Mouse (Mus musculus) spleen, adult 2 months (tissue): ENCODE results near the gene Steap4. TPM values are rescaled to one million over a fixed set of nuclear protein-coding genes. Genes with fewer than 3 reads are reported as not detected.

Source experiments
- DNase-seq, 2 experiments: peaks; one replicate each; pipeline versions ENCODE4 v3.0.0 to v3.0.0-alpha.2; 2012 to 2021; ENCODE audit warnings: low spot score in 2 of 2, low read depth in 1 of 2
- H3K27ac ChIP-seq: fragments of 200-500 bp; 2 replicates; pipeline ENCODE4 v1.5.1; 2012; ENCODE audit warnings: low read length, inconsistent platforms; ENCODE audit not compliant: insufficient read depth
- H3K27me3 ChIP-seq: fragments of 200-500 bp; 2 replicates; pipeline ENCODE4 v1.6.1; 2012; ENCODE audit warnings: mild to moderate bottlenecking, moderate library complexity, low read length, inconsistent platforms; ENCODE audit not compliant: control insufficient read depth, insufficient read depth
- H3K36me3 ChIP-seq: fragments of 200-500 bp; 2 replicates; pipeline ENCODE4 v1.6.1; 2012; ENCODE audit warnings: mild to moderate bottlenecking, low read length, inconsistent platforms; ENCODE audit not compliant: control insufficient read depth, insufficient read depth
- H3K4me1 ChIP-seq: fragments of 200-500 bp; 2 replicates; pipeline ENCODE4 v1.6.1; 2011; ENCODE audit warnings: inconsistent platforms; ENCODE audit not compliant: control insufficient read depth, insufficient read depth, insufficient read length
- H3K4me3 ChIP-seq: fragments of 200-500 bp; 2 replicates; pipeline ENCODE4 v1.5.1; 2011; ENCODE audit warnings: mild to moderate bottlenecking, inconsistent platforms; ENCODE audit not compliant: insufficient read depth, insufficient read length; ENCODE audit errors: extremely low read depth
- CTCF ChIP-seq: fragments of 200-500 bp; IDR thresholded peaks from 2 replicates; pipeline ENCODE4 v1.5.1; 2011; ENCODE audit warnings: mild to moderate bottlenecking, inconsistent platforms; ENCODE audit not compliant: insufficient read depth, insufficient read length, insufficient replicate concordance; ENCODE audit errors: extremely low read depth
- POLR2A ChIP-seq: fragments of 200-500 bp; IDR thresholded peaks from 2 replicates; pipeline ENCODE4 v1.6.1; 2011; ENCODE audit warnings: low read depth, low read length, inconsistent platforms
- WGBS: fragments of 180-500 bp; shearing (Covaris S2); methylation state at CpG from one replicate; pipeline ENCODE4 v1.1.7; 2018; 5-methylcytosine and 5-hydroxymethylcytosine counted together
- polyA plus RNA-seq: library from polyadenylated mRNA; depleted of rRNA; stranded (reverse); fragments of >200 nt; gene quantifications from 2 replicates; pipeline ENCODE4 v1.2.3, GENCODE M21; 2012; rRNA removed

The Steap4 gene
- 1.1 and 1.3 TPM in 2 replicates for polyA plus RNA-seq

DNA sequence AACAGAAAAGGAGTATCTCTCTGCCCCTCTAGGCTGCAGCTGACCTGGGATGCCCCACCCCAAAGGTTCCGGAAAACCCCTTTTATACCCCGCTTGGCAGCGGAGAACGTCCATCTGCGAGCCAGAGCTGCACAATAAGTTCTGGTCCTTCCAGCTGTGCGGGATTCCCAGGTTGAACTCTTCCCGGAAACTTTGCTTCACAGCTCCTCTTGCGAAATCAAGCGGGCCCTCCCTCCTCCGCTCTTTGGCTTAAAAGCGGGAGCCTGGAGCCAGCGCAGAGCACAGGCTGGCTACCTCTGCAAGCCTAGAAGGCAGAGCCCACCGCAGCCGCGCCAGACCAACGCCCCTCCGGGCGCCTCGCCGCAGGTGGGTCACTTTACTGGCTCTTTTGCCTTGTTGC is at the start of gene Steap4:
Gene Steap4, plus strand, starts transcription at position 282 of the 400 bp plus-strand sequence.
- H3K27me3 ChIP-seq, result no peaks in the 10 kb centered on the region
- peaks cover 3% of the 10 kb centered on the region; the same call in 1 of the 2 replicates for H3K4me1 ChIP-seq
- peak within 1 kb of the TSS; percentile 35; the same call in 1 of the 2 replicates for H3K4me3 ChIP-seq
- WGBS, result 19% methylated on average over 20 of the region's 20 CpGs
- H3K27ac ChIP-seq, result no peak within 1 kb of the TSS
- H3K36me3 ChIP-seq, result no peaks in the 10 kb centered on the region
- TF ChIP-seq POLR2A, result no peak
- peak in 1 of 2 experiments; percentile 7 for DNase-seq

DNA sequence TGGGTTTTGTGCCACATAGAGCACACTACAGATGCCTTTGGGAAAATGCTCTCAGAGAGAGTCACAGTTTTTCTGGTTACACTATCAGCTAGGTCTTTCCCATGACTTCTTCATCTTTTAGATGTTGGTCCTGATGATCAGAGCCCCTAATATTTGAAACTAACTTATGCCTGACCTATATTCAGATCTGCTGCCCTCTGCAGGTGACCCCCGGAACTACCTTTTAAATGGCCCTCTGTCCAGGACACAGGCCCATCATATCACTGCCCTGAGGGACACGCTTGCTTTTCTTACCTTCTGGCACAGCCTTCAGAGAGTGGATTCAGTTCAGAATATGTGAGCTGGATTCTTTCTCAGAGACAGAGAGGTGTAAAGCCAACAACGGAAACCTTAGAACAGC is 48.3 kb upstream of the Steap4 start:
- WGBS, result 70% methylated on average over 3 of the region's 3 CpGs
- H3K27ac ChIP-seq, result no peak overlapping the region

DNA sequence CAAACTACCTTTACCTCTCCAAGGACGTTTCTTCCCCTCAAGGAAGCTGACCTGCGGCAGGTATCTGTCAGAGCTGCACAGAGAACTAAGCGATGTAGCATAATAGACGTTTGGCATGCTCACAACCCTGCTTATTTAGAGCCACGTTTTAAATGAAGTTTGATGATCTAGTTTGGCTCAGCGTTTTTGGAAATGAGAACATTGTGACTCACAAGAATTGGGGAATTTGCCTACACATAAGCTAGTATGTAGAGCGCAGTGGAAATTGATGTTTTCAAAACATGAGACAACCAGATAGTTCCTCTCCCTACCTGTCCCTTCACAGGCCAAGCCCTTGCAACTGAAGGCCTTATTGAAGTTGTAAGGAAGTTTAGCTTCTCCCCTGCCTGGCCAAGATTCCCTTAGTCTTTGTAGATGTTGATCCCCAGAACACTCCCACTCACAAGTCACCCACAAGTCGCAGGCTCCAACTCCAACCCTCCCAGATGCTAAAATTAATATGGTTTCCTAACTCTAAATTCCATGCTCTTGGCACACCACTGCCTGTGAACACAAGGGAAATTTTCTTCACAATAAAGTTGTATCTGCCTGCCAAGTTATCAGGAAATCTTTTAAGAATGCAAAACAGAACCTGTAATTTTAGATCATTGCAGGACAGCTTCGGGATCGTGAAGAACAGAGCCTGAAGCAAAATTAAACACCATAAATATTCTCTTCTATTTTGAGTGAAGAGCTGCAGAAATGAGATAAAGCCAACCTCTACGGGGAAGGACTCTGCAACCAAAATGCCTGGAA is 42.6 kb upstream of the Steap4 start:
- Histone ChIP-seq H3K4me3 (no peak overlapping the region), H3K27me3 (no peaks in the 10 kb centered on the region), H3K27ac (no peak overlapping the region), H3K4me1 (no peaks in the 10 kb centered on the region), H3K36me3 (no peaks in the 10 kb centered on the region)
- TF ChIP-seq POLR2A (no peak), CTCF (no peak)
- DNase-seq, result no peak
- WGBS, result 83% methylated on average over 11 of the region's 11 CpGs

More for the DNA sequence above, 48.3 kb upstream of the Steap4 start:
- Histone ChIP-seq H3K4me1 (no peaks in the 10 kb centered on the region), H3K4me3 (no peak overlapping the region), H3K36me3 (no peaks in the 10 kb centered on the region), H3K27me3 (no peaks in the 10 kb centered on the region)
- no peak for TF ChIP-seq POLR2A
- TF ChIP-seq CTCF, result no peak
- no peak for DNase-seq

DNA sequence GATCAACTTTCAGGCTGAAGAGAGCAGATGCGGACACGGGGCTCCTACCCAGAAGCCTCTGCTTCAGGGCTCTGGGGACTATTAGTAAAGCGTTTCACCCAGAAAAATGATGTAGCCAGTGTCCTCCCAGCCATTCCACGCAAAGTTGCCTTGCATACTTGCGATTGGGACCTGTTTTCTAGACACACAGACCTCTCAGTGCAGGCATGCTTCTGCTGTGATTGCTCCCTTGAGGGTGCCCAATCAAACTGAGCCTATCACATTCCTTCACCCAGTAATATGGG is 42.0 kb upstream of the Steap4 start:
- Histone ChIP-seq H3K4me1 (no peaks in the 10 kb centered on the region), H3K27me3 (no peaks in the 10 kb centered on the region), H3K27ac (no peak overlapping the region), H3K36me3 (no peaks in the 10 kb centered on the region), H3K4me3 (no peak overlapping the region)
- WGBS, result 91% methylated on average over 5 of the region's 5 CpGs
- no peak for DNase-seq
- no peak for TF ChIP-seq CTCF
- no peak for TF ChIP-seq POLR2A

DNA sequence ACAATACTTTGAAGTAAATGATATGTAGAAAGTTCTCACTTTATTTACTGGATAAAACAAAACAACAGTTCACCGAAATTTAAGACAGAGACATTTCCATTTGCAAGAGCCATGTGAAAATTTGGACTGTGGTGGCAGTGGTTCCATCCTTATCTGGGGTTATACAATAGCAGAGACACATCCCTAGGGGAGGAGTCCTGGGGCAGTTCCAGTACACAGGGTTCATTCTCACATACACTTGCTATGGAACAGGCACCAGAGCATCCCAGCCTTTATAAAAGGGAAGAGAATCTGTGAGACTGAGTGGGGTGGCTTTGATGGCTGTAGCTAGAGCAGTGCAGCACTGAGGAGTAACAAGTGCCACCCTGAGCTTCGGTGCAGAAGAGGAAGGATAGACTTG is 40.6 kb upstream of the Steap4 start:
- 76% methylated on average over 2 of the region's 2 CpGs for WGBS
- H3K27ac ChIP-seq, result no peak overlapping the region
- no peak overlapping the region for H3K4me3 ChIP-seq
- no peaks in the 10 kb centered on the region for H3K4me1 ChIP-seq
- no peaks in the 10 kb centered on the region for H3K27me3 ChIP-seq
- TF ChIP-seq POLR2A, result no peak
- no peak for TF ChIP-seq CTCF
- no peaks in the 10 kb centered on the region for H3K36me3 ChIP-seq
- DNase-seq, result no peak

DNA sequence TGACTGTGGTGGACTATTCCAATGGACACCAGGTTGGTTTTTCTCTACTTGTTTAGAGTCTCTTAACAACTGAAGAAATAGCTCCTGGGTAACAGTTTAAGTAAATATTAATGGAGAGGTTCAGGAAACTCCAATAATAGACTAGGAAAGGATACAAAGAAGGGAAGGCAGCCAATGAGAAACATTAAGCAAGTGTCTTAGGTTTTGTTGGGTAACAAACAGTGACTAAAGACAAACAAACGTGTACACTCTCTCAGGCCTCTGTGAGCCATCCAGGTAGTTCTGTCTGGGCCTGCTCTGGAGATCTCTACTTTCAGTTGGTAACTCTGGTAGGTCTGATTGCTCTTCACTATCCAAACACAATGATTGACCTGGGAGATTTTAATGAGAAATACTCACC is 37.5 kb upstream of the Steap4 start:
- Histone ChIP-seq H3K36me3 (no peaks in the 10 kb centered on the region), H3K27ac (no peak overlapping the region), H3K4me3 (no peak overlapping the region), H3K4me1 (no peaks in the 10 kb centered on the region), H3K27me3 (no peaks in the 10 kb centered on the region)
- WGBS, result 76% methylated on average over 1 of the region's 1 CpGs
- DNase-seq, result no peak
- TF ChIP-seq POLR2A (no peak), CTCF (no peak)

DNA sequence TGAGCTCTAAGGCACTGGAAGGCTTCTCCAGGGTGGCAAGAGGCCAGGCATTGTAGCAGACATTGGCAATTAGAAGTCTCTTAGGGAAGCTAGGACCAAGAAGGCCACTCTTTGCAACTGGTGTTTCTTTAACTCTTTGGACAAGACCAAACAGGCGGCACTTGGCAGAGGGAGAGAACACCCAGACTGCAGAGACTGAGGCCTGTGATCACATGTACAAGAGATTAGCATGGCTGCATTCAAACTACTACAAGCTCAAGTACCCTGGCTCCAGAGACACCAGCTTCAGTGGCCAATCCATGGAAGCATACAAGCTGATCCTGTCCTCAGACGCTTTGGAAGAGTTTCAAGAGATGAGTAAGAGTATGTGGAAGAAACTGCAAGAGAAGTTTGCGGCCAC is 36.6 kb upstream of the Steap4 start:
- no peaks in the 10 kb centered on the region for H3K27me3 ChIP-seq
- no peak overlapping the region for H3K27ac ChIP-seq
- no peaks in the 10 kb centered on the region for H3K36me3 ChIP-seq
- 83% methylated on average over 3 of the region's 3 CpGs for WGBS
- no peak for TF ChIP-seq POLR2A
- TF ChIP-seq CTCF, result no peak
- H3K4me3 ChIP-seq, result no peak overlapping the region
- no peak for DNase-seq
- no peaks in the 10 kb centered on the region for H3K4me1 ChIP-seq
